Mouse (Mus musculus) adrenal gland, postnatal 4 days (tissue): ENCODE data around the gene Sgip1. TPM values are rescaled to one million over a fixed set of nuclear protein-coding genes. Genes with fewer than 3 reads are reported as not detected.

Experiments
- DNase-seq, 2 experiments: peaks; one replicate each; pipeline ENCODE4 v3.0.0; 2021 to 2022; ENCODE audit warnings: low spot score in 2 of 2, mixed read lengths in 2 of 2
- total RNA-seq, 2 experiments: library from RNA; stranded (reverse); gene quantifications; 2 replicates each; pipeline ENCODE4 v1.2.3; 2021

Sgip1 gene
- total RNA-seq, 2 experiments from 2014 or later, result 16.1 to 18.4 TPM

- no peak for DNase-seq
Measured at GRCm38 (mm10) chr4:102887770-102888689, 146.9 kb downstream of the Sgip1 start.

GRCm38 (mm10) chr4:102895866-102896265, 154.8 kb downstream of the Sgip1 start:
- no peak for DNase-seq

GRCm38 (mm10) chr4:102898987-102899386, 157.9 kb downstream of the Sgip1 start:
- DNase-seq, result no peak

GRCm38 (mm10) chr4:102899683-102900082, 158.6 kb downstream of the Sgip1 start:
- DNase-seq, result no peak

GRCm38 (mm10) chr4:102900166-102900565, 159.1 kb downstream of the Sgip1 start:
- DNase-seq, result no peak

GRCm38 (mm10) chr4:102907843-102908427, 166.8 kb downstream of the Sgip1 start:
- no peak for DNase-seq

GRCm38 (mm10) chr4:102910191-102910590, 169.1 kb downstream of the Sgip1 start:
- no peak for DNase-seq

GRCm38 (mm10) chr4:102913176-102913575, 172.1 kb downstream of the Sgip1 start:
- DNase-seq, result no peak

GRCm38 (mm10) chr4:102913700-102914327, 172.7 kb downstream of the Sgip1 start:
- no peak for DNase-seq

GRCm38 (mm10) chr4:102918191-102918590, 177.1 kb downstream of the Sgip1 start:
- DNase-seq, result no peak

GRCm38 (mm10) chr4:102929491-102929890, 188.4 kb downstream of the Sgip1 start:
- no peak for DNase-seq

GRCm38 (mm10) chr4:102930679-102931078, 189.6 kb downstream of the Sgip1 start:
- no peak for DNase-seq

- no peak for DNase-seq
Measured at GRCm38 (mm10) chr4:102940266-102940665, 199.2 kb downstream of the Sgip1 start.

- no peak for DNase-seq
Measured at GRCm38 (mm10) chr4:102940738-102941137, 199.6 kb downstream of the Sgip1 start.

- no peak for DNase-seq
Measured at GRCm38 (mm10) chr4:102944325-102944724, 203.2 kb downstream of the Sgip1 start.

- DNase-seq, result no peak
Measured at GRCm38 (mm10) chr4:102952476-102952875, 211.4 kb downstream of the Sgip1 start.

GRCm38 (mm10) chr4:102955294-102955956, 214.3 kb downstream of the Sgip1 start:
- no peak for DNase-seq

- DNase-seq, result no peak
Measured at GRCm38 (mm10) chr4:102959409-102959808, 218.3 kb downstream of the Sgip1 start.

GRCm38 (mm10) chr4:102964174-102964573, 223.1 kb downstream of the Sgip1 start:
- no peak for DNase-seq

GRCm38 (mm10) chr4:102967811-102968210, 226.7 kb downstream of the Sgip1 start:
- DNase-seq, result no peak

- no peak for DNase-seq
Measured at GRCm38 (mm10) chr4:102969599-102969998, 228.5 kb downstream of the Sgip1 start.
